Mouse (Mus musculus): ENCODE measurements around the gene Ifit1bl2. TPM values are rescaled to one million over a fixed set of nuclear protein-coding genes. Genes with fewer than 3 reads are reported as not detected.
"Not testable (repeated sequence)": the region's sequence is repeated elsewhere in the genome, so short reads cannot be mapped to it uniquely, and the experiment has no call there.

The Ifit1bl2 gene
- polyA plus RNA-seq, 1 experiment, result 0.03 TPM

DNA sequence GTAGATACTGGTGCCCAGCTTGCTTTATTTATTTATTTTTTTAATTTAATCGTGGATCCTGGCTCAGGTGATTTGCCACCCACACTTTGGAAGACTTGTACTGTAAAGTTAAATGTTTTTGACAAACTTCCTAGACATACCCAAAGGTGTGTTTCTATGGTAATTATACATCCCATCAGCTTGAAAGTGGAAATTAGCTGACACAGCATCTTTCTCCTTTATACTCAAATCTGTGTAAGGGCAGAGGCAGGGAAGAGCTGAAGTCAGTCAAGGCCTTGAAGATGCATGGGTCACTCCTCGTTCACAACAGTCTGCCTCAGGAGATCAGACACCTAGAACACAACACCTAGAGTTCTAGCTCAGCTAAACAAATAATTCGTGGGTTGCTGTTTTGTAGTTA lies 30.4 kb downstream of the Ifit1bl2 start:
- not testable (repeated sequence) for DNase-seq (ENCODE audit: low read depth)

DNA sequence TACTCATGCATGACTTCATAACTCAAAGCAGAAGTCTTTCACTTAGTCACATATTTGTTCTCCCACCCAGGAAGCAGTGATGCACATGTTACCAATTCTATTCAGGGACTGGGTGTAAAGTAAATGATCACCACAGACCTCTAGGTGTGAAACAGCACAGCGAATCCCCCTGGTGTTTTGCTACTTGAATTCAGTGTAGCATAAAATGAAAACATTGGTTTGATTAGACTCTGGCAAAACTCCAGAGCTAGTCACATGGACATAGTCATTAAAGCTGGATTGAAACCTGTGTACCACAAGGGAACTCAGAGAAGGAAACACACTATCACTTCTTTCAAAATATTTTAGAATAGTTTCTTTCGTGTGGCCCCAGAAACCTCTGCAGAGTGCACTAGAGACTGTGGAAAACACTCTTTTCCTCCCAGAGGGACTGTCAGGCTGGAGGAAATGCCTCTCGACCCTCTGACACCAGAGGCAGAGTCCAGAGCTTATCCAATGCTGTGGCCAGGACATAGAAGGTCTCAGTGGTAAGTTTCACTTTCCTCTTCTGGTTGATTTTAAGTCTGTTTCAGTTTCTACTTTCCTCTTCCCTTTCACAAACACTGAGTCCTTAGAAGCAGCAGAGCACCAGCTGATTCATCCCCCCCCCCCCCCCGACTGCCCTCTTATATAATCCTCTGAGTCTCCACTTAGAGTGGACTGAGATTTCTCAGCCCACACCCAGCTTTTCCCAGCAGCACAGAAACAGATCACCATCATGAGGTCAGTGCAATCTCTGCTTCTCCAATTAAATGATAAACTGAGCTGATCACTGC lies 33.1 kb downstream of the Ifit1bl2 start, which contains the start of gene Ifit3b:
TSS of gene Ifit3b (plus strand) at position 734 of the 815 bp plus-strand sequence.
- not testable (repeated sequence) for DNase-seq (ENCODE audit: low read depth)

DNA sequence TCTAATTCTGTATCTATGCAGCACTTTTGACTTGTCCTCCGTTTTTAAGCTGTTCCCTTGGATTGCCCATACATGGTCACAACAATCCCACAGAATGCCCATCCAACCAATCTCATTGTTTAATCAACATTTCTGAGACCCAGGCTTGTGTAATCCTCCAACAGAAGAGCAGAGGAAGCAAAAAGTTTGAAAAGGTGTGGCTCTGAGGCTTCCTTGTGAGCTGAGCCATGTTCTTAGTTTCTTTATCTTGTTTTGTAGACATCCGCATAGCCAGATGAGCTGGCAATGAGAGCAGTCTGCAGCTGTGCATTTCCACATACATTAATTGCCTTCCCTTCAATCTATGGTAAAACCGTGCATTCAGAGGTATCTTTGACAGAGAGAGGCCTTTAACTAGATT lies 35.1 kb downstream of the Ifit1bl2 start:
- no peak for DNase-seq (ENCODE audit: low read depth)

DNA sequence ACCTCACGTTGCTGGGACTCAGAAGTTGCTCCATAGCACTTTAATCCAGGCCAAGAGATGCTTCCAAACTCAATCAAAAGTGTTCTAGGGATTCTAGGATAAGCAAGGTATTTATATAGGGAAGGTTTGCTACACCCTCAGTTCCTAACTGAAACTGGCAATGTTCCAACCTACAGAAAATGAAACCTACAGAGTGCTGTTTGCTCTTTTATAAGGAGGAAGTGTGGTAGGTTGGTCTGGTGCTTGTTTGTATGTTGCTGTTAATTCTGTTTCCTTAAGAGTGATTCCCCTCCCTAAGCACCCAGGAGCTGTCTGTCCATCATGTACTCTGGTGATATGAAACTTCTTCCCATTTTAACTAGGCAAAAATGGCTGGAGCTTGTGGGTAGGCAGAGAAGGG lies 38.7 kb downstream of the Ifit1bl2 start, which contains the start of gene Ifit1bl1:
TSS of gene Ifit1bl1 (minus strand) at position 69 of the 400 bp plus-strand sequence.
- DNase-seq (ENCODE audit: low read depth), result not testable (repeated sequence)

DNA sequence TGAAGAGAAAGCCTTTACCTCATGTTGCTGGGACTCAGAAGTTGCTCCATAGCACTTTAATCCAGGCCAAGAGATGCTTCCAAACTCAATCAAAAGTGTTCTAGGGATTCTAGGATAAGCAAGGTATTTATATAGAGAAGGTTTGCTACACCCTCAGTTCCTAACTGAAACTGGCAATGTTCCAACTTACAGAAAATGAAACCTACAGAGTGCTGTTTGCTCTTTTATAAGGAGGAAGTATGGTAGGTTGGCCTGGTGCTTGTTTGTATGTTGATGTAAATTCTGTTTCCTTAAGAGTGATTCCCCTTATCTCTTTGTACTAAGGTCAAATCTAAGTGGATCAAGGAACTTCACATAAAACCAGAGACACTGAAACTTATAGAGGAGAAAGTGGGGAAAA lies 41.3 kb downstream of the Ifit1bl2 start:
- DNase-seq (ENCODE audit: low read depth), result not testable (repeated sequence)

DNA sequence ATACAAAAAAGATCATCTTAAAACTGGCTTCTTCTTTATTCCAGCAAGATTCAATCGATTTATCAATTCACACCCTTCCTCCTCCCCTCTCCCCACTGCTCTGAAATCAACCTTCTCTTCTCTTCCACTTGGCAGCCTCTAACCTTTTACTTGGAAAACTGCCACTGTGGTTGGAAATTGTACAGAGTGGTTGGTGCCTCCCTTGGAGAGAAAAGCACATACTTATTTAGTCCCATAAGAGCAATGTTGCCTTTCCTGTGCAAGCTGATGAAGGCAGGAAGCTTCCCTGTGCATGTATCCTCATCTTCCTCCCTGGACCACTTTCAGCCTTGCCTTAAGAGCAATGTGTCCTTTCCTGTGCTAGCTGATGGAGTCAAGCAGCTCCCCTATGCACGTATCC lies 42.2 kb downstream of the Ifit1bl2 start:
- no peak for DNase-seq (ENCODE audit: low read depth)

DNA sequence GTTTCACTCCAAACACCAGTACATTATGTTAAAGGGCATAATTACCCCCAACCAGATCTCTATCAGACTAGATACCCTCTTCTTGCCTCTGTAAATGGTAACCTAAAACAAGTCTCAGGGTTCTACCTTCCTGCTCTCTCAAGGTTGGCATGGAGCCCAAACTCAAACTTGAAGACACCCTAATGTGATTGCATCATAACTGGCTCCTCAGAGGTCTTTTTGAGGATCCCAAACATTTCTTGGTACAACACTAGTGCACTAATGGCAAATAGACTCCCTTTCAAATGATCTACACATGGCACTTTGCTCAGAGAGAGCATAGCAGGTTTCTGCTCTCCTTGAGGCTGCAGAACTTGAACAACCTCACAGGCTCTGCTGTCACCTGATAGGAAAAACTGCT lies 43.7 kb downstream of the Ifit1bl2 start:
- DNase-seq (ENCODE audit: low read depth), result no peak

DNA sequence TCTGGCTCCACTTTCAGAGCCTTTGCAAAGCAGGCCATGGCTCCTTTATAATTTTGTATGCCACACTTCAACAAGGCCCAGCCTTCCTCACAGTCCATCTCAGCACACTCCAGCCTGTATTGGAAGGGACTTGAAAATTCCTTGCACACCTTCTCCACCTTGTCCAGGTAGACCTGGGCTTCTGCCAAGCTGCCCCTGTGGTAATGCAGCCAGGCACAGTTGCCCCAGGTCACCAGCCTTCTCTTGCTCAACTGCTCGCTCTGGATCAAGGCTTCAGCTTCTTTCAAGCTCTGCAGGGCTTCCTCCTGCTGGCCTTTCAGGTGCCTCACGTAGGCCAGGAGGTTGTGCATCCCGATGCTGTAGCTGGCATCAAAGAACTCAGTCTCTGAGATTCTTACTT lies 46.0 kb downstream of the Ifit1bl2 start:
- not testable (repeated sequence) for DNase-seq (ENCODE audit: low read depth)

DNA sequence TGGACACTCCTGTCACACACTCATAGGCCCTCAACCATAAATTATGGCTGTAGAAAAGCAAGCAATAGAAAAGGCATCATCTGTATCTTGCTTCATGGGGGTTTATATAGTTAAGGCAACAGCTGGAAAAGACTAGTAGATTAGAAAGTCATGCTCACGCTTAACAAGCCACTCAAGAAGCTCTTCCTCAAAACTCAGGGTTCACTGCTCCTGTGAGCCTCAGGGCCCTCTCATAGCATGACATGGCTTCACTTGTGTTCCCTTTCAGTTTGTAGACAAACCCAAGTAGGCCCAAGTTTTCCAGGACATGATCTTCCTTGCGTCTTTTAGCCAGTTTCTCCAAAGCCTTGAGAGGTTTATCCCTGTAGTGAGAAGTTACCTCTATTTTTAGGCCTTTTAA lies 47.1 kb downstream of the Ifit1bl2 start:
- no peak for DNase-seq (ENCODE audit: low read depth)

DNA sequence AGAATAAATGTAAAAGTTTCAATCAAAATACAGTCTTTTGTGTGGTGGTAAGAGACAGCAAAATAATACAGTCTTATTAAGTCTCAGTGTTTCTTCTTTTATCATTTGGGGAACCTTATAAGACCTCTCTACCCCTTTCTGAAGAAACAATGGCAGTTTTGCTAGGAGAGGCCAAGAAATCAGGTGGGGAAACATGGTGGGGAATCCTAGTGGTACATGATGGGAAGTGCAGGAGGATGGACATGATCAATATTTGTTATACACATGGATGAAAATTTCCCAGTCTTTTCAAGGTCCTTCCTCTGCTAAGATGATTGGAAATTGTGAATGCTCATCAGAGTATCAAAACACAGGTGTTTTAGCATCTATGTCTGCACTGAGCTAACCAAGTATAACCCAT lies 51.6 kb downstream of the Ifit1bl2 start:
- DNase-seq (ENCODE audit: low read depth), result no peak

DNA sequence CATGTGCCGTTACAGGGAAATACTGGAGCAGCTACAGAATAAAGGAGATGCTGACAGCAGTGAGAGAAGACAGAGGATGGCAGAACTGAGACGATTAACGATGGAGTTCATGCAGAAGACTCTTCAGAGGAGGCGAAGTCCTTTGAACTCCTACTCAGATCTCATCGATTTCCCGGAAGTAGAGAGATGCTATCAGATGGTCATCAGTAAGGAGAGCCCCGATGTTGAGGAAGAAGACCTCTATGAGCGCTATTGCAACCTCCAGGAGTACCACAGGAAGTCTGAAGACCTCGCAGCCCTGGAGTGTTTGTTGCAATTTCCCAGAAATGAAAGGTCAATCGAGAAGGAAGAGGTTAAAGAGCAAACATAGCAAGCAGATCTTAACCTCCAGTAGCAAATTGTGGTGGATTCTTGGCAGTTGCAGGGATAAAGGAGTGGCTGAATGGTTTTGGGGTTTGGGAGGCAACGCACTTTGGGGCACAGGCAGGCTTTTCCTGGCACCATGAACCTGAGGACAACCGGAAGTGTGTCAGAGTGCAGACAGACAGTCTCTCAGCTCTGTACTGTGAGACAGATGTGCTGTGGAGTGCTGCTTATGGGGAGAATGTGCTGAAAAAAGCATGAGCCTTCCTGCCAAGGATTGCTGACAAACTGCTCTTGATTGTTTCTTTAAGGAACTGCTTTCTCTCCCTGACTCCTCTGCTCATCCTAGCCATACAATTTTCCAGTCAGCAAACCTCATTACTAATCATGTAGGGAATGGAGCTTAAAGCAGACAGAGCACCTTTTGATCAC lies 52.4 kb downstream of the Ifit1bl2 start:
- not testable (repeated sequence) for DNase-seq (ENCODE audit: low read depth)

DNA sequence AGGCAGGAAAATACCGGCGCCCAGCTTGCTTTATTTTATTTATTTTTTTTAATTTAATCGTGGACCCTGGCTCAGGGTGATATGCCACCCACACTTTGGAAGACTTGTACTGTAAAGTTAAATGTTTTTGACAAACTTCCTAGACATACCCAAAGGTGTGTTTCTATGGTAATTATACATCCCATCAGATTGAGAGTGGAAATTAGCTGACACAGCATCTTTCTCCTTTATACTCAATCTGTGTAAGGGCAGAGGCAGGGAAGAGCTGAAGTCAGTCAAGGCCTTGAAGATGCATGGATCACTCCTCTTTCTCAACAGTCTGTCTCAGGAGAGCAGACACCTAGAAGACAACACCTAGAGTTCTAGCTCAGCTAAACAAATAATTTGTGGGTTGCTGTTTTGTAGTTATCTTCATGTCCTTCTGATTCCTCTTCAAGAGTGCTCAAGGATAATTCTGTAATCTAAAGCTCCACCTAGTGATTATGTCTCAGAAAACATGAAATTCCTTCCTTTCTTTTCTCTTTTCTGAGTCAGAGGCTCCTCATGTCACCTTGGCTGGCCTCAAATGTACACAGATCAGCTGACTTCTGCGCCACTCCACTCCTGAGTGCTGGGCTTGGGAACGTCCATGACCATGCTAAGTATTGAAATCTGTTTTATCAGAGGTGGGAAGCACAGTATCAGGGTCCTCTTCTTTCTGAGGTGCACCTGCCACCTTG lies 54.6 kb downstream of the Ifit1bl2 start:
- not testable (repeated sequence) for DNase-seq (ENCODE audit: low read depth)

DNA sequence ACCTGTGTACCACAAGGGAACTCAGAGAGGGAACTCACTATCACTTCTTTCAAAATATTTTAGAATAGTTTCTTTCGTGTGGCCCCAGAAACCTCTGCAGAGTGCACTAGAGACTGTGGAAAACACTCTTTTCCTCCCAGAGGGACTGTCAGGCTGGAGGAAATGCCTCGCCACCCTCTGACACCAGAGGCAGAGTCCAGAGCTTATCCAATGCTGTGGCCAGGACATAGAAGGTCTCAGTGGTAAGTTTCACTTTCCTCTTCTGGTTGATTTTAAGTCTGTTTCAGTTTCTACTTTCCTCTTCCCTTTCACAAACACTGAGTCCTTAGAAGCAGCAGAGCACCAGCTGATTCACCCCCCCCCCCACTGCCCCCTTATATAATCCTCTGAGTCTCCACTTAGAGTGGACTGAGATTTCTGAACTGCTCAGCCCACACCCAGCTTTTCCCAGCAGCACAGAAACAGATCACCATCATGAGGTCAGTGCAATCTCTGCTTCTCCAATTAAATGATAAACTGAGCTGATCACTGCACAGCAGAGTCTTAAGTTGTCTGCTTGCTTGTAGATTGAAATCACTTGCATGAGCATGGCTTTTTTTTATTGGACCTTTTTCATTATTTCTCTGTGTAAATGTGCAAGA lies 57.3 kb downstream of the Ifit1bl2 start, which contains the start of gene Ifit3:
TSS of gene Ifit3 (plus strand) at position 406 of the 641 bp plus-strand sequence.
- not testable (repeated sequence) for DNase-seq (ENCODE audit: low read depth)

DNA sequence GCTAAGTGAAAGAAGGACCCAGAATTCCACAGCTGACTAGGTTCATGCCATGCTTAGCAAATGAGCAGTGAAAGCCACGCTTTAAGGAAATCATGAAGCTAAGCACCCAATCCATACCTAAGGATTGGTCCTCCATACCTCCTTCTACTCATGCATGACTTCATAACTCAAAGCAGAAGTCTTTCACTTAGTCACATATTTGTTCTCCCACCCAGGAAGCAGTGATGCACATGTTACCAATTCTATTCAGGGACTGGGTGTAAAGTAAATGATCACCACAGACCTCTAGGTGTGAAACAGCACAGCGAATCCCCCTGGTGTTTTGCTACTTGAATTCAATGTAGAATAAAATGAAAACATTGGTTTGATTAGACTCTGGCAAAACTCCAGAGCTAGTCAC lies 57.8 kb downstream of the Ifit1bl2 start:
- DNase-seq (ENCODE audit: low read depth), result not testable (repeated sequence)

DNA sequence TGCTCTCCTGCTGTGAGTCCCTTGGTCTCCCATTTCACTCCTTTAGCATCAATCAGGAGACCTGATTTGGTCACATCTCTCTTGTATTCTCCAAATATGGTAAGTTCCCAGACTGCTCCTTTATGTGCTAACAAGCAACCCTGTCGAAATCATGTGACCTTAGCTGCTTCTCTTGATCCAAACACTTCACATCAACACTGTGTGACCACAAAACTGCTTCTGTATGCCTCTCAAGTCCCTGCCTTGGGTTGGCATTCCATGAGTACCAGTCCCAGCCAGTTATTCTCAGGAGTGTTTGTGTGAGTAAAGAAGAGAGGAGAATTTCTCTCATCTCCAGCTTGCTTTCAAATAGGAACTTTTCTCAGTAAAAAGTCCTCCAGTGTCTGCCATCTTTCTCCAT lies 63.4 kb downstream of the Ifit1bl2 start:
- no peak for DNase-seq (ENCODE audit: low read depth)

DNA sequence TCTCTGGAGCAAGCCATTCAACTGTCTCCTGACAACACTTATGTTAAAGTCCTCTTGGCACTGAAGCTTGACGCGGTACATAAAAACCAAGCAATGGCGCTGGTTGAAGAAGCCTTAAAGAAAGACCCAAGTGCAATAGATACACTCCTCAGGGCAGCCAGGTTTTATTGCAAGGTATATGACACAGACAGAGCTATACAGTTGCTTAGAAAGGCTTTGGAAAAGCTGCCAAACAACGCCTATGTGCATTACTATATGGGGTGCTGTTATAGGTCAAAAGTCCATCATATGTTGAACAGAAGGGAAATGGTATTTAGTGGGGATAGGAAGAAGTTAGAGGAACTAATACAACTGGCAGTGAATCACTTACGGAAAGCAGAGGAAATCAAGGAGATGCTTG lies 66.9 kb downstream of the Ifit1bl2 start:
- DNase-seq (ENCODE audit: low read depth), result no peak

DNA sequence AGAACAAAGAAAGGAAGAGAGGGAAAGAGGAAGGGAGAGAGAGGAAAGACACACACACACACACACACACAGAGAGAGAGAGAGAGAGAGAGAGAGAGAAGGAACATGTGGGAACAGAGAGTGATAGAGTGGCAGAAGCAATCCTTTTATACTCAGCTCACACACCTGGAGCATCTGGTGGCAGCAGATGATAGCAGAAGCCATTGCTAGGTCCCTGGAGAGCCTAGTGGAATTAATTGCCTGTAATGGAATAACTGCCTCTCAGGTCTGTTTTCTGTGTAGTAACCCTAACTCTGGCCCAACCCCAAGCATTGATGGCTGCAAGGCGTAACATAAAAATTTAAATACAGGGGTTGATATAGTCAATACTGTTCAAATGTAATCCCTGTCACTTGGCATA lies 69.5 kb downstream of the Ifit1bl2 start:
- DNase-seq (ENCODE audit: low read depth), result no peak

DNA sequence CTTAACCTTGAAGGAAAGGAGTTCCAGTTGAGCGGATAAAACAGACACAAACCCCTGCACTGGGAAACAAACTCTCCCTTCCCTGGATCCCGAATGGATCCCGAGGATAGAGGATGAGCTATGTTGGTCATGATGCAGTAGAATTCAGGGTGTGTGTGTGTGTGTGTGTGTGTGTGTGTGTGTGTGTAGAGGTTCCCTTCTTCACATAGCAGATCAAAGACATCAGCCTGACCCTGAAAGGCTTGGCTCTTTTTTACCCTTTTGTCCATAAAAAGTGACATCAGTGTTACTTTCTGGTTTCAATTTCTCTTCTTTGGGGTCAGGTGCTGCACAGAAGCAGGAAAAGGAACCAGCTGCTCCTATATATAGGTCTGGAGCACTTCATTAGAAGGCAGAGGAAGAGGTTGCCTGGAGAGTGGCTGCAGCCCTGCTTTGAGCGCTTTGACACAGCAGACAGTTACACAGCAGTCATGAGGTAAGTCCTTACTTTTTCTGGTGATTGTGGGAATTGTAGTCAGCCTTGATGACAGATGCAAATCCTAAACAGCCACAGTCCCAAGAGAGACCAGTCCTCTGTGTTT lies 70.6 kb downstream of the Ifit1bl2 start:
- no peak for DNase-seq (ENCODE audit: low read depth)

DNA sequence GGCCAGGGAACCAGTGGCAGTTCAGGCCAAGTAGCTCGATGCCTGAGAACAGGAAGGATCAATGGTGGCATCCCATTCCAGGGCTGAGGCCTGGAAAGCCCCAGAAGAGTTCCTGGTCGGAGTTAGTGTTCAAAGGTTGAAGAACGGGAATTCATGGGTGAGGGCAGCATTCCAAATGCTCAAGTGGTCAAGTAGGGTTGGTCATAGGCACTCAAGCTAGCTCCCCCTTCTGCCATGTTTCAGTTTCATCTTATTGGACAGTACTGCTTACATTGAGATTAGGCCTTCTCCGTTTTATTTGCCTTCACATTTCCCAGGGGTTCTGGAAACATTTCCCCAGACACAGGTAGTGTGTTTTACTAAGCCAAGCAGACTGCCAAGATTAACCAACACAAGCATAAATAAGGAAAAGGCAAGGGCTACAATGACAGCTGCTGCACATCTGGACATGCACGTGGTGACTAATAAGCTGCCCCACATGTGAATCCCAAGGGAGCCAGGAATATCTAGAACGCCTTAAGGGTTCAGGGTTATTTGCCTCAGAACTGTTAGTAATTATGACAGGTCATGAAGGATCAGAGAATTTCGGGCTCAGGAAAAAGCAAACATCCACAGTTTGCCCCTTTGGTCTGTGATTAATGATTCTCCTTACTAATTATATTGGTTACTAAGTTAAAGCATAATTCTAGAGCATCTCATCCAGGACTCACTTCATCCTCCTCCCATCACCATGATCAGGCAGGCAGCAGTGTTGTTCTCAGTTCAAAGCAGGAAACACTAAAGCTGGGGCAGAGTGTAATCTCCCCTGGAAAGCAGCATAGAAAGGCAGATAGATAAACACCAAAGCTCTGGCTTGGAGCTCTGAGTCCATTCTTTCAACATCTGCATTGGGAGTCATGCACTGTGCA lies 71.3 kb downstream of the Ifit1bl2 start:
- no peak for DNase-seq (ENCODE audit: low read depth)

All from gonadal fat pad, adult 2 months (tissue).